Comparison of ENCODE assay signal across 8 mouse cellular contexts in the genomic region with DNA sequence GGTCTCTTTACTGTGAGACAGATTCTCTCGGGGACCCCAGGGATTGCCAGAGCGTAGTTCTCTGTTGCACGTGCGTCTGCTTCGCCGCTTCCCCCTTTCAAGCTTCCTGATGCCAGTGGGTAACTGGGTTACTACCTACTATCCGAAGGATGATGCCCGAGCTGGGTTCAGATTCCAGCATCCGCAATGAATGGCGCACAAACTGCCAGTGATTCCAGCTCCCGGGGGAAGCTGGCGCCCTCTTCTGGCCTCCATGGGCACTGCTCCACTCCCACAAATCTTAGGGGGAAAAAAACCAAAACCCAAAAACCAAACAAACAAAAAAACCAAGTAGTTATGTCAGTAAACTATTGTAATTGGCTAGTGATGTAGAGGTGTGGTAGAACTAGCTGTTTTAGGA. TPM values are rescaled to one million over a fixed set of nuclear protein-coding genes. Genes with fewer than 3 reads are reported as not detected.
DNase-seq lines count a peak whose midpoint lies in the region; ATAC-seq and TF ChIP-seq lines count a peak whose summit lies in the region.

No protein-coding gene starts in this region.

- H3K4me1 ChIP-seq in G1E (ENCODE audit: insufficient read depth, low read depth, low read length): no peaks in the 10 kb centered on the region
- H3K4me1 ChIP-seq in forebrain, embryonic 13.5 days: no peaks in the 10 kb centered on the region

- no peak overlapping the region for H3K27ac ChIP-seq in forebrain, embryonic 13.5 days

- 28% methylated on average over 12 of the region's 12 CpGs for WGBS in forebrain, embryonic 13.5 days

- H3K9me3 ChIP-seq in G1E (replicated peaks): no peaks in the 10 kb centered on the region
- H3K9me3 ChIP-seq in forebrain, embryonic 13.5 days (replicated peaks): no peaks in the 10 kb centered on the region

- peak; percentile 43 for DNase-seq in adrenal gland, postnatal 14 days
- DNase-seq in adrenal gland, adult 8-10 months: no peak
- DNase-seq in layer of hippocampus, postnatal 10 days (ENCODE audit: low spot score in 2 of 2): peak; percentile 61 to 65
- DNase-seq in layer of hippocampus, adult 9-11 months: no peak
- DNase-seq in G1E (ENCODE audit: low spot score): no peak
- no peak for DNase-seq in ovary, postnatal 36 days (ENCODE audit: low spot score)
- no peak for DNase-seq in natural killer cell, adult 2 months (ENCODE audit: low spot score in 2 of 2)

- H3K4me3 ChIP-seq in G1E (ENCODE audit: low read depth, low read length): no peak overlapping the region
- H3K4me3 ChIP-seq in forebrain, embryonic 13.5 days: no peak overlapping the region

- H3K36me3 ChIP-seq in G1E (replicated peaks): no peaks in the 10 kb centered on the region
- no peaks in the 10 kb centered on the region for H3K36me3 ChIP-seq in forebrain, embryonic 13.5 days (ENCODE audit: poor library complexity, severe bottlenecking)

- no peak overlapping the region for H3K9ac ChIP-seq in forebrain, embryonic 13.5 days

- ATAC-seq in G1E (ENCODE audit: extremely low read depth, insufficient number of reproducible peaks, low FRiP score, poor library complexity, severe bottlenecking): no peak
- no peak for ATAC-seq in forebrain, embryonic 13.5 days

- peaks cover 6% of the 10 kb centered on the region for H3K27me3 ChIP-seq in G1E (ENCODE audit: insufficient read depth, low read length)
- H3K27me3 ChIP-seq in forebrain, embryonic 13.5 days: 0 out of 2 replicates have a peak, but pooled peaks cover 3% of the 10 kb centered on the region

- peak overlapping the region; percentile 16; the same call in 1 of the 2 replicates for H3K4me2 ChIP-seq in forebrain, embryonic 13.5 days

- TF ChIP-seq CTCF in G1E (IDR thresholded peaks at IDR 0.05; ENCODE audit: low read depth, low read length): peak; percentile 39

RNA-seq across cellular contexts. Expression of a gene that starts 53.2 kb away (rescaled TPM):
- 0.15 TPM in 1 of 2 replicates, not detected in the other for total RNA-seq in adrenal gland, postnatal 14 days (2021)
- total RNA-seq in adrenal gland, adult 8-10 months (2022): under 1 TPM; 0.23 to 0.59 (median 0.37) TPM
- 10 to 100 TPM; 16.2 to 17.0 TPM for total RNA-seq in layer of hippocampus, postnatal 10 days (2021)
- not detected in 2 replicates for total RNA-seq in G1E (2014; fragmentation: Nextera tagmentation)
- 0.38 TPM in 1 of 2 replicates, not detected in the other for total RNA-seq in G1E (2017)
- polyA plus RNA-seq in G1E (2012): not detected in 2 replicates
- 0.49 and 0.89 TPM in 2 replicates for polyA plus RNA-seq in forebrain, embryonic 13.5 days (2015; fragmentation: Nextera tagmentation; extraction: Ambion mirVana)

Comparison
In these comparisons a context has a peak if more than half of its experiments do, and no peak if none do; other contexts are left out.
1. DNase-seq: peak in adrenal gland, postnatal 14 days (single experiment) and layer of hippocampus, postnatal 10 days (2 of 2); none in adrenal gland, adult 8-10 months (single experiment), layer of hippocampus, adult 9-11 months (single experiment), G1E (single experiment), ovary, postnatal 36 days (single experiment) and natural killer cell, adult 2 months (0 of 2).
2. RNA of a gene that starts 53.2 kb away (total RNA-seq): 16.2 to 17.0 TPM in layer of hippocampus, postnatal 10 days; 0.23 to 0.59 TPM in adrenal gland, adult 8-10 months, 0.38 TPM in G1E and 0.15 TPM in adrenal gland, postnatal 14 days; every median in the first group is over 10 times any median in the second.